Mouse (Mus musculus) adrenal gland, adult 8-10 months (tissue): ENCODE data around the gene Pi16. TPM values are rescaled to one million over a fixed set of nuclear protein-coding genes. Genes with fewer than 3 reads are reported as not detected.
"Not testable (repeated sequence)": the region's sequence is repeated elsewhere in the genome, so short reads cannot be mapped to it uniquely, and the experiment has no call there.

Source experiments
- DNase-seq: peaks from one replicate; pipeline ENCODE4 v3.0.0; 2022
- total RNA-seq, 4 experiments: library from RNA; stranded (reverse); gene quantifications; 2 replicates each; pipeline ENCODE4 v1.2.4; 2022

The Pi16 gene
- total RNA-seq, 4 experiments from 2014 or later, result 9.0 to 16.7 (median 14.0) TPM

DNA sequence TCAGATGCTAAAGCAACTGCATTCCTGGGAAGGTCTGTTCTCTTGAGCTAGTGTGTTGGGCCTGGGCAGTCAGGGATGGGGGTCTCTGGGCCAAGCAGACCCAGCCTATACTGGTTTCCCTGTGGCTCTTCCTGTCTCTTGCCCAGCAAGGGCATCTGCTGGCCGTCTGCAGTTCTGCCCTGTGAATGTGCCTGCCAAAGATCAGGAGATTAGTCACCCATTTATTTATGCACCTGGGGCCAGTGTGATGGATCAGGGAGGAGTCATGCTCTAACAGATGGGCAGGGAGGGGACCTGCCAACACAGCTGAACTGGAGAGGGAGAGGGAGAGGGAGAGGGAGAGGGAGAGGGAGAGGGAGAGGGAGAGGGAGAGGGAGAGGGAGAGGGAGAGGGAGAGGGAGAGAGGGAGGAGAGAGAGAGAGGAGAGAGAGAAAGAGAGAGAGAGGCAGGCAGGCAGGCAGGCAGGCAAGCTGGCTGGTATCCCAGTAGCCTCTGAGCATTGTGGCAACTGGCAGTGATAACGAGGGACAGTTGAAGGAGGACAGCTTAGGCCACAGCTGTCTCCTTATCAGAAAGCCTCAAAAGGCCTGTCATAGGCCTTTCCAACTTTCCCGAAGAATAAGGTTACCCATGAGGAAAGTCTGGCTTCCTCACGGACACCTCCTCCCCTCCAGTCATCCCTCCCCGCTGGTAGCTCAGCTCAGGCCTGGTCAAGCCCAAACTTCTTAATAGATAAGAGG lies 13.4 kb downstream of the Pi16 start:
- DNase-seq, result peak; percentile 42

- DNase-seq, result no peak
Measured at GRCm38 (mm10) chr17:29332186-29332685, 14.8 kb downstream of the Pi16 start.

- DNase-seq, result no peak
Measured at GRCm38 (mm10) chr17:29336266-29336990, 18.9 kb downstream of the Pi16 start.

DNA sequence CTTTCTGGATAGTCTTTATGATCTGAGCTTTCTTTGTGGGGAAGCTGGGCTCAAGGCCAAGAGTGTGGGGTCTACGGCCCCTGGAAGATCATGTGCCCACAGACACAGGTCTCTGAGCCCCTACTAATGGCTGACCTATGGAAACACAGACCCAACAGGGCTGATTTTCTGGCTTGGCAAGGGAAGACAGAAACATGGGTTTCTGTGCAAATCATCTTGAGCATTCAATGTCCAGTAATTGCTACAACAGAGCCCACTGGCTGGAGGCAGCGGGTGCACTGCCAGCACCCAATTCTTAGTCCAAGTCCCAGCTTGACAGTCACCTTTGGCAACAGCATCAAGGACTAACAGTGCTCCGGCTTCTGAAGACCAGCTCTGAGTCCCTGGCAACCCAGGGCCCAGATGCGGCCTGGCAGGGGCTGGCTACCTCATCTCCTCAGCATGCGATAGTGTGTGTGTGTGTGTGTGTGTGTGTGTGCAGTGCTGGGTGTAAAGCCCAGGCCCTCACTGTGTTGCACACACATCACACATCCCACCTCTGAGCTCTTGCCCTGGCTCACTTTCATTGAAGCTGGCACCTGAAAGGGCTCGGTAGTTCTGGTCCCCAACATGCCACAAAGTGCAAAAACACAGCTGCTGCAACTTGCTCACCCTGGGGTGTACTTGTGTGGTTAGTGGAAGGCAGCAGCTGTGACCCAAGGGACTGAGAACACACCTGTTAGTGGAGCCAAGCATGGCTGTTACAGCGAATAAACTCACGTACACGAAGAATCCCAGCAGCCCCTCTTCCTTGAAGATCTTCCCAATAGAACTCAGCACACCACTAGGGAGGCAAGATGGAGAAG lies 20.7 kb downstream of the Pi16 start:
- DNase-seq, result no peak

DNA sequence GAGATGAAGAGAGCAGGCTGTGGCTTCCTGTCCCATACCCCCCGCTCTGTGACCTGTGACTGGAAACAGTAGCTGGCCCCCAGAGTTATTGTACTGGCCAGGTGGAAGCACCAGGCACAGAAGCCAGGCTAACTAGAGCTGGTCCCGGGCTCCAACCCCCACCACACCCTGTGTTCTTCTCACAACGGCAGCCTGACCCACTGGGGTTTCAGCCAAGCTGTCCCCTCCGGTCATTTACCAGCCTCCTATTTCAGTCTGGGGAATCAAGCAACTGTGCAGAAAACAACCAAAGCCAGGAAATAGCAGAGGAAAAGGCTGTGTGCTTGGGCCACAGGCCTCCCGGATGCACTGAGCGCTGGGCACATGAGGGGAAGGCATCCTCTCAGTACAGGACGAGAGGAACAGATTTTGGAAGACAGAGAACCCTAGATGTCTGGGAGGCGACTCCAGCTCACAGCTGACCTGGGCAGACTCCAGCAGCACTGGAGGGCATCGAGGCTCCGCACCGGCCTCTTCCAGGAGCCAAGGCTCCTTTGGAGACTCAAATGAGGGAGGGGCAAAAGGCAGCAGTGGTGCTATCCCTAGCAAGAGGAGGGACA lies 21.8 kb downstream of the Pi16 start:
- no peak for DNase-seq

DNA sequence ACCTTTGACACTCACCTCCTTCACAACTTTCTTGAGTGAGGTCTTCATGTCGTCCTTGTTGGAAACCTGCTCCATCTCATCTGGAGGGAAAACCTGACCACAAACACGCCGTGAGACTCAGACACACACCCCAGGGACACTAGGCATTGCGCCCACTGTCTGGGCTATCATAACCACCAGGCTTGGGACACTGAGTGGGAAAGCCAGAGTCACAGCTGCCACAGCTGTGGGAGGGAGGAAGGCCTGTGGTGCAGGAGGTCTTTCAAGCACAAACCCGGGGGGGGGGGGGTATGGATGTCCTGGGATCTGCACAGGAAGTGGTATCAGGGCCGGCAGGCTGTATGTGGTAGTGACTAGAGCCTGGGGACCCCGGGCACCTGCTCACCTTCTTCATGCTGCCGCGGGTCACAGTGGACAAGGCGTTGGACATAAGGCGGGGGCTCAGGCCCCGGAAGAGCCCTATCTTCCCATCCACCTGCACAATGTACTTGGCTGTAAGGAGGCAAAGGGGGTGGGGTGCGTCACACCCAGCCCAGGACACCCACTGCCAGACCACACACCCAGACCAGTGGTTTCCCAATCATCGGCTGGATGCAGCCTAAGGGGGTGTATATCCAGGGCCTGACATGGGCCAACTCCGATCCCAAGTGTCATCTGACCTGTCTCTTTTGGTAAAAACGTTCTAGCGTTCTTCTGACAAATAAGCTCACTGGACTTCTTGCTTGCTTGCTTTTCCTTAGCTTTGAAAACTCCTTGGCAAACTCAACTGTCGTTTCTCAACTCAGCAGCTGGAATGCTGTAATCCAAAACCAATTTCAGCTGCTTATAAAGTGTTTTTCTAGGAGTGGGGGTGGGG lies 23.2 kb downstream of the Pi16 start:
- no peak for DNase-seq

GRCm38 (mm10) chr17:29341591-29342003 lies 24.1 kb downstream of the Pi16 start:
- DNase-seq, result peak; percentile 51

- no peak for DNase-seq
Measured at GRCm38 (mm10) chr17:29342010-29342910, 24.8 kb downstream of the Pi16 start.

DNA sequence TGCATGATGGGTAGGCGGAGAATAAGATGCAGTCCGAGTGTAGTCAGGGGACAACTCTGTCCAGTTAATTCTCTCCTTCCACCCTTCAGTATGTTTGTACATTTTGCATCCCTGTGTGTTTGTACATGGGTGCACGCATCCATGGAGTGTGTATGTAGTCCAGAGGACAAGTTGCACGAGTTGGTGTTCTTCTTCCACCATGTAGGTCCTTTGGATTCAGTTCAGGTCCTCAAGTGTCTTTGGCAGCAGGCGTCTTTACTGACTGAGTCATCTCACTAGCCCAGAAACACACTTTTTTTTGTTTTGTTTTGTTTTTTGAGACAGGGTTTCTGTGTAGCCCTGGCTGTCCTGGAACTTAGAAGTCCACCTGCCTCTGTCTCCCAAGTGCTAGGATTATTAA lies 25.8 kb downstream of the Pi16 start:
- DNase-seq, result no peak

DNA sequence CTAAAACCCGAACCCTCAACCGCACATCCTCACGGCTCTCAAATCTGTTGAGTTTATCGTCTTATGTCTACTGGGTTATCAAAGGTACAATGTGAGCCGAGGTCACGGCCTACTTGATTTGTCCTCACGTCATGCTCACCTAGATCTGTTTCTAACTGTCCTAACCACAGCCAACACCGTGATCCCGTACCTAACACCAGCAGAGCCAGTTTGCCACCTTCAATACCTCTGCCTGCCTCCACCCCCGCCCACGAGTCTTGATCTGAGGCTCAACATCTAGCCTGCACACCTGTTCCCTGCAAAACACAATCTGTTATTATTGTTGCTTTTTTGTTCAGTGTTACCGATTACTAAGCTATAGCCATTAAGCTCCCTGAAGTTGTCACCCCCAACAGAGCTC lies 27.8 kb downstream of the Pi16 start:
- no peak for DNase-seq

DNA sequence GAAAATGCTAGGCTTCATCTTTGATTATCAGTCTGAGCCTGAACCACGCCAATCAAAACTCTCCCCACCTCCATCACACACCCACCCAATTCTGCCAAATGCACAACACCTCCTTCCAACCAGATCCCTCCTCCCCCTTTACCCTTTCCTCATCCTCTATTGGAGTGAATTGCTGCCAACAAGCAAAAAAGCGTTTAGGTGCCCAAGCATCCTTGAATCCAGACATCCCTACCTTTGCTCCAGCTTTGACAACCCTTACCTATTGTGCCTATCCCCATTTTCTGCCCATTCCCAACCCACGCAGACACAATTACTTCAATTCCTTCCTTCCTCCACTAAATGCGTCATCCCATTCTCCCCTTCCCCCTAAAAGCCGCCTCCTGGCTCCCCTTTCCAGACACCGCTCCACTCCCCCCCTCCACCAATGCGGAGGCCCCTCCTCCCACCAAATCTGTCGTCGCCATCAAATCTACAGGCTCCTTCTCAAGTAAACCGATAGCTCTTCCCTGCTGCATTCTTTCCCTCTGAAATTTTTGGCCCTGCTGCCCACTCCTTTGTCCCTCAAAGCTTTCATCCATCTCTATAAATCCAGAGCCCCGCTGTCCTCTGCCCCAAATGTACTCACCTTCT lies 29.1 kb downstream of the Pi16 start:
- no peak for DNase-seq

GRCm38 (mm10) chr17:29347126-29347644 lies 29.7 kb downstream of the Pi16 start:
- DNase-seq, result no peak

DNA sequence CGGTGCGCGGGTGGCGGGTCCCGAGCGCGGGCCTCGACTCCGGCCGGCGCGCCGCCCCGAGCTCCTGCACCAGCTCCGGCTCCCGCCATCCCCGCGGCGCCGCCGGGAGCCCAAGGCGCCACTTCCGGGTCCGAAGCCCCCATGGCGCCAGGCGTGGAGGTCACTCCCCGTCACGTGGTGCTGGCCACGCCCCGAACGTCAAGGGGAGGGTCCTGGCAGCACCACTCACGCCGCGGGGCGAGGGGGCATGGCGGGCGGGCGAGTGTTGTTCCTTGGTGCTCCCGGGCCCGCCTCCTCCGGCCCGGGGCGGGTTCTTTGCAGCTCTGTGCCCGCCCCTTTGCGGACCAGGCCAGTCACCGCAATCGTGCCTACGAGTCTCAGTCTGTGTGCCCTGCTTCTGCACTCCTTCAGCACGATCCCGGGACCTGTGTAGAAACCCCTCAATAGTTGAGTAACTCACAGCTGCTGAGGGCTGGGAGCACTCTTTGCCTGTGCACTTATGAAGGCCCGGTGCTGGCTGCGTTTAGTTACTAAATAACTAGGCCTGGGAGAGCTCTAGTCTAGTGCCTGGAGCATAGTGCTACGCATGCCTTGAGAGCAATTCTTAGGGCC lies 30.3 kb downstream of the Pi16 start, which contains the start of gene Mtch1:
Gene Mtch1 (minus strand): TSS at position 290 of the 612 bp plus-strand sequence.
- DNase-seq, result peak; percentile 97

- no peak for DNase-seq
Measured at GRCm38 (mm10) chr17:29348996-29349395, 31.5 kb downstream of the Pi16 start.

DNA sequence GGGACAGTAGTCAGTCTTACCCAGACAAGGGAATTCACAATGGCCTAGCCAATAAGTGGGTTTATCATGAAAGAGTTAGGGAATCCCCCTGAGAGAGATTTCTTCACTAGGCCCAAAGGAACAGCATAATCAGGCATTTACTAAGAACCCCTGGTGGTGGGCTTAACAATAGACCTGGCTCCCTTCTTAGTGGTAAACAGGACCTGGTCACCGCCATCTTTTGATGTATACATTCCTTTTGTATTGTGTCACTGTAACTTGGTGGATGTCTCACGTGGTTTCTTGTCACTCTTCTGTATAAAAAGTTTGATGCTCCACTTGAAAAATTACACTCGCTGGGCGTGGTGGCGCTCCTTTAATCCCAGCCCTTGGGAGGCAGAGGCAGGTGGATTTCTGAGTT lies 33.6 kb downstream of the Pi16 start:
- DNase-seq, result not testable (repeated sequence)

DNA sequence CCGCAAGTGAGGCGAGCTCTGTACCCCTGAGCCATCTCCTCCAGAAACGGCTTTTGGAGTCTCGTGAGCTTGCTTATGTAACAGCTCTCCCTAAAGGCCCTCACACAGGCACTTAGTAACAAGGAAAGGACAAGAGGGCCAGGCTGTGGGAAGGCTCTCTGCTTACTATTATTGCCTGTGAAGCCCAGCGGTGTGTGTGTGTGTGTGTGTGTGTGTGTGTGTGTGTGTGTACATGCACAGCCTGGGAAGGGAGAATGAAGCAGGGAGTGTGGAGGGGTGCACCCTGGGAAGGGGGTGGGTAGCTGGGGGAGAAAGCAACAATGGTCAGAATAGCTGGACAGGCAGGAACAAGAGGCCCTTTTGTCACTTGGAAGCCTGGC lies 38.0 kb downstream of the Pi16 start:
- DNase-seq, result no peak

DNA sequence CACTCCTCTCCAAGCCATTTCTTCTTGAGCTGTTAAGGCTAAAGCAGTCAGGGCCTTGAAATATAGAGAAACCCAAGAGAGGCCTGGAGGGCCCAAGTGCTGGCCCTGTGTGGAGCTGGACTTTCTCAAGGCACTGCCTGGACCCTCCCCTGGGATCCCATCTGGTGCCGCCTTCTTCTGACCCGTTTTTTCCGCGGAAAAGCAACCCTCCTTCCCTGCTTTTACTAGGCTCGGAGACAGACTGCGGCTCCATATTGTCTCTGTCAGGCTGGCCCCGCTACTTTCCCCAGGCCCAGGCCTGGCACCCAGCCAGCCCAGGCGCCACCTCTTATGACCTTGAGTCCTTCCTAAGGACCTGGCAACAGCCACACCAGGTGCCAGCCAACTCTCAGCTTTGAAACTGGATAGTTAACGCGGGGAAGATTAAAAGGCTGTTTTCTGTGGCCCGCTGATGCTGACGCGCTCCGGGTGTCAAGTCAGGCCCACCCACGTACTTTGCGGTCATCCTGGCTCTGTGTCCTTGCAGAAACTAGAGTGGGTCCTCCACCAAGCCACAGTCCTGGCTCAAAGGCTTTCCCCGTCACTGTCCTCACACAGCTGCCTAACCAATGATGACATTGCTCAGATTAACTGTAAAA lies 38.5 kb downstream of the Pi16 start:
- peak; percentile 60 for DNase-seq

DNA sequence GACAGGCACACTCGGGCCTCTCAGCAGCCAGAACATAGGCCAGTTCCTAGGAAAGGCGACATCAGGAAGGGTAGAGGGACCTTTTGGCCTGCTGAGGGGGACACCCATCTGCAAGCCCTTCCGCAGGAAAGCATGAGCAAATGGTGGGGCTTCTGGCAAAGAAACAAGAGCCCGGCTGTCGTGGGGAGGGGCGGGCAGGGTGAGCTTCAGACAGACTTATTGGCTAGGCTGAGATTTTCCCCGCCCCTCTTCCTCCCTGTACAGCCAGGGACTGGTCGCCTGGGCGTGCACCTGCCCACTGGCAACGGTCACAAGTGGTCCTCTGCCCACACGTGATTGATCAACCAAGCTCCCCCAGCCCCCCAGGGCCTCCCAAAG lies 39.0 kb downstream of the Pi16 start:
- peak; percentile 82 for DNase-seq

DNA sequence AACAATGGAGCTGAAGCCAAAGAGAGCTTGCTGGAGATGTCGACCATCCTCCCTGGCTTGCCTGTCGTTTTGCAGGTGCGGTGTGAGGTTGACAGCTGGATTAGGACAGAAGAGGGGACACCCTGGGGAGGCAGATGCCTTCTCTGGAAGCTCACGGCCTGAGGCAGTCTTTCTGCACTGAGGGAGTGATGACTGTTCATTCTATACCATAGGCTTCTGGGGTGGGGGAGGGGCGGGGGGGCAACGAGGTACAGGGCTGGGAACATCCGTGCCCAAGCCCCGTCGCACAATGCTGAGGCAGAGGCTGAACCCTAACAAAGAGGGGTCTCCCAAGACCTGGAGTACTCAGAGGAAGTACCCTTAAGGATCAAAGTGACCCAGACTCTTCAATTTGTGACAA lies 39.4 kb downstream of the Pi16 start:
- no peak for DNase-seq
